Mouse (Mus musculus) heart, postnatal 0 days (tissue): ENCODE measurements around the gene Shoc2. TPM values are rescaled to one million over a fixed set of nuclear protein-coding genes. Genes with fewer than 3 reads are reported as not detected.

Experiments
- ATAC-seq: fragments of 200-750 bp; cut with Nextera tagmentation; 2 replicates; pipeline ENCODE4 v1.8.0; 2017; ENCODE audit warnings: low read depth, moderate number of reproducible peaks, moderate library complexity; ENCODE audit not compliant: insufficient read depth
- DNase-seq: peaks from one replicate; pipeline ENCODE4 v3.0.0-alpha.2; 2016; ENCODE audit warnings: low spot score
- H3K27ac ChIP-seq: fragments of 300-500 bp; sonication (generic); 2 replicates; pipeline ENCODE4 v1.5.1; 2014; ENCODE audit warnings: low read depth, mild to moderate bottlenecking
- H3K27me3 ChIP-seq: fragments of 300-500 bp; sonication (generic); 2 replicates; pipeline ENCODE4 v1.6.1; 2014; ENCODE audit warnings: low read length, mixed read lengths; ENCODE audit not compliant: control insufficient read depth, insufficient read depth
- H3K36me3 ChIP-seq: fragments of 300-500 bp; sonication (generic); replicated peaks from 2 replicates; pipeline ENCODE4 v1.6.1; 2014; ENCODE audit warnings: low read length, mixed read lengths; ENCODE audit not compliant: control insufficient read depth, insufficient read depth
- H3K4me1 ChIP-seq: fragments of 300-500 bp; sonication (generic); 2 replicates; pipeline ENCODE4 v1.6.1; 2014; ENCODE audit warnings: antibody characterized with exemption; ENCODE audit not compliant: control insufficient read depth, insufficient read depth
- H3K4me2 ChIP-seq: fragments of 300-500 bp; sonication (generic); 2 replicates; pipeline ENCODE4 v1.6.1; 2014; ENCODE audit warnings: low read depth, mild to moderate bottlenecking, low read length, moderate library complexity
- H3K4me3 ChIP-seq: fragments of 300-500 bp; sonication (generic); 2 replicates; pipeline ENCODE4 v1.5.1; 2014; ENCODE audit warnings: low read depth, low read length
- H3K9ac ChIP-seq: fragments of 300-500 bp; sonication (generic); replicated peaks from 2 replicates; pipeline ENCODE4 v1.6.1; 2014; ENCODE audit warnings: low read depth, low read length, mixed read lengths
- H3K9me3 ChIP-seq: fragments of 300-500 bp; sonication (generic); replicated peaks from 2 replicates; pipeline ENCODE4 v1.6.1; 2016; ENCODE audit warnings: low read length; ENCODE audit not compliant: control insufficient read depth
- CTCF ChIP-seq: IDR thresholded peaks from 2 replicates; pipeline ENCODE4 v1.5.1; 2016; ENCODE audit warnings: antibody characterized with exemption, control low read depth, low read depth
- EP300 ChIP-seq: IDR thresholded peaks from 2 replicates; pipeline ENCODE4 v1.6.1; 2016; ENCODE audit warnings: antibody characterized with exemption, low read depth
- WGBS: fragments of 180-500 bp; shearing (Covaris S2); extraction: QIAGEN DNeasy Blood & Tissue Kit; methylation state at CpG from one replicate; pipeline ENCODE4 v1.1.7; 2014; 5-methylcytosine and 5-hydroxymethylcytosine counted together
- polyA plus RNA-seq: library from polyadenylated mRNA; unstranded; fragments of >200 nt; fragmentation: Nextera tagmentation; extraction: Ambion mirVana; gene quantifications from 2 replicates; pipeline ENCODE4 v1.2.1, GENCODE M21; 2015
- total RNA-seq: library from RNA; depleted of rRNA; stranded (reverse); fragments of >200 nt; gene quantifications from 2 replicates; pipeline ENCODE4 v1.2.3, GENCODE M21; 2014; ENCODE audit warnings: low replicate concordance

The Shoc2 gene
- total and polyA plus RNA-seq, 2 experiments from 2014 or later, result 20.1 to 38.0 TPM

DNA sequence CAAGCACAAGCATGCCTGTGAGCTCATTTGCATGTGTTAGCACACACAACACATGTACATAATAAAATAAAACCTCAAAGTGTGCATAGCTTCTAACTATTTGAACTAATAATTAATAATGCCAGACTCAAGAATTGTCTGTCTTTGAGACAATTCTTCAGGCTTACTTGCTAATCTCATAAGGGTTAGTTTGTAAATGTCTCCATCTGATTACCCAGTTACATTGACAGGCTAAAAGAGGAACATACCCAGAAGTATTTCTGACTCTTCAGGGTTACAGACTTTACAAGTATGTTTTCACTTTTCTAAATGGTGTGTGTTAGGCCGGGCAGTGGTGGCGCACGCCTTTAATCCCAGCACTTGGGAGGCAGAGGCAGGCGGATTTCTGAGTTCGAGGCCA lies 71.4 kb downstream of the Shoc2 start:
- no peak for TF ChIP-seq EP300
- no peak overlapping the region for H3K4me2 ChIP-seq
- H3K27ac ChIP-seq, result no peak overlapping the region
- ATAC-seq, result no peak
- no peaks in the 10 kb centered on the region for H3K27me3 ChIP-seq
- H3K9me3 ChIP-seq, result no peaks in the 10 kb centered on the region
- no peak overlapping the region for H3K4me3 ChIP-seq
- no peak for DNase-seq
- no peaks in the 10 kb centered on the region for H3K4me1 ChIP-seq
- H3K36me3 ChIP-seq, result 0 out of 2 replicates have a peak, but pooled peaks cover 3% of the 10 kb centered on the region
- 93% methylated on average over 5 of the region's 5 CpGs for WGBS
- H3K9ac ChIP-seq, result no peak overlapping the region

DNA sequence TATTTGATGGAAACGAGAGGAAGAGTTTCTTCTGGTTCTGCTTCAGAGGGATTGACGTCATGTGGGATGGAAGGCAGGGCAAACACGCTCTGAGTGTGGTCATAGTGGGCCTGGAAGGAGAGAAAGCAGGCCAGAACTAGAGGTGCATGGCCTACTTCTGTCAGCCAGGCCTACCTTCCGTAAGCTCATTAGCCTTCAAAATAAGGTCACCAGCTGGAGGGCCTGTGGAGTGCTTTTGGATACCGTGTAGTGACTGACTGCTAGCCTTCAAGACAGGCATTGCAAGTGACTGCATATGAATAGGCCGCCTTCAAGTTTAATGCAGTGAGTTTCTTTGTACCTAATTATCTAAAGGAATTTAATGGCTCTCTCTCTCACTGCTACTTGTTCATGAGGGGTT lies 91.0 kb downstream of the Shoc2 start:
- DNase-seq, result no peak
- no peak for TF ChIP-seq EP300
- no peak for TF ChIP-seq CTCF
- no peak overlapping the region for H3K27ac ChIP-seq
- no peaks in the 10 kb centered on the region for H3K9me3 ChIP-seq
- H3K27me3 ChIP-seq, result no peaks in the 10 kb centered on the region
- WGBS, result 92% methylated on average over 6 of the region's 6 CpGs
- H3K4me1 ChIP-seq, result no peaks in the 10 kb centered on the region
- H3K9ac ChIP-seq, result no peak overlapping the region
- H3K4me2 ChIP-seq, result no peak overlapping the region
- ATAC-seq, result no peak
- no peak overlapping the region for H3K4me3 ChIP-seq
- H3K36me3 ChIP-seq, result peaks cover 18% of the 10 kb centered on the region

DNA sequence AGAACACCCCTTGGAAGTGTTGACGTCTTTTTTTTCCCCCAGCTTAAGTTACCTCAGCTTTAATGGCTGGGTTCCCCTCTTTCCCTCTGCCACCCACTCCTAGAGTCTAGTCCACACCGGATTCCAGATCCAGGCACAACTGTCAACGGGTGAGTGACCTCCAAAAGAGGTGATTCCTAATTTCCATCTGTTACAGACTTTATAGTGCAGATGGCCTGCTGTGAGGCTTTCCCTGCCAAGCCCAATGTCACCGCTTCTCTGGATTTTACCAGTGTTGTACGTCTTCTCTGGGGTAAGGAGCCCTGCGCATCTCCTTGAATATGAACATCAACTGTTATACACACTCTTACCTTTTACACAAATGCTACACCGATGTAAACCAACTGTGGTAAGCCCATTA lies 95.3 kb downstream of the Shoc2 start:
- TF ChIP-seq EP300 (no peak), CTCF (no peak)
- 76% methylated on average over 7 of the region's 7 CpGs for WGBS
- H3K27me3 ChIP-seq, result no peaks in the 10 kb centered on the region
- no peaks in the 10 kb centered on the region for H3K4me1 ChIP-seq
- no peak for DNase-seq
- ATAC-seq, result no peak
- no peak overlapping the region for H3K27ac ChIP-seq
- no peak overlapping the region for H3K4me2 ChIP-seq
- no peaks in the 10 kb centered on the region for H3K9me3 ChIP-seq
- peaks cover 13% of the 10 kb centered on the region; the same call in 1 of the 2 replicates for H3K36me3 ChIP-seq
- no peak overlapping the region for H3K4me3 ChIP-seq
- no peak overlapping the region for H3K9ac ChIP-seq

DNA sequence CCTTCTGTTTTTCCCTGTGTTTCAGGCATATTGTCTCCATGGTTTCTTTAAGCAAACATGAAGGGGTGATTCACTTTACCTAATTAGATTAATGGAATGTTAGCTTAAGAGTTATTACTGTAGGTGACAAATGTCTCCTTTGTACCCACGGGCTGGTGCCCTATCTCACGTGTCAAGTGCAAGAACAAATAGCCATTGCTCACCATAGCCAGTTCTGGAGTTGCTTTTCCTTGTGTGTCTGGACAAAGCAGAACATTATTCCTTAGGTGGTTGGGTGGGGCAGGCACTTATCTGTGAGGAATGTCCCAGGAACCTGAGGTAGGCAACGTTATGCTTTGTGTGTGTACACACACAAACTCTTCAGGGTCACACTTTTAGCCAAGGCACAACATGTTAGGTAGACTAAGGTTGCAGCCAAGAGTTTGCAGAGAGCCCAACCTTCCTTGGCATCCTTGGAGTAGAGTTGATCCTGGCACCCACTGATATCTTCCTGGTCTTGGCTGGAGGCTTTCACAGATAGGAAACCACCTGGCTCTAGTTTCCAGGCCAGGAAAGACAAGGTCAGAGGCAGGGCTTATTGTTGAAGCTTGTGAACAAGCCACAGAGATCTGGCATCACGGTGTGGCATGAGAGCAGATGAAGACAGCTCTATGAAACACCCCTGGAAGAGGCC lies 96.4 kb downstream of the Shoc2 start:
- Histone ChIP-seq H3K9me3 (no peaks in the 10 kb centered on the region), H3K4me3 (no peak overlapping the region), H3K4me2 (no peak overlapping the region), H3K27ac (no peak overlapping the region), H3K27me3 (peaks cover 10% of the 10 kb centered on the region), H3K9ac (no peak overlapping the region), H3K4me1 (peaks cover 9% of the 10 kb centered on the region; the same call in 1 of the 2 replicates), H3K36me3 (peaks cover 10% of the 10 kb centered on the region; the same call in 1 of the 2 replicates)
- no peak for ATAC-seq
- DNase-seq, result no peak
- TF ChIP-seq EP300, result no peak
- TF ChIP-seq CTCF, result no peak
- 39% methylated on average over 4 of the region's 4 CpGs for WGBS

DNA sequence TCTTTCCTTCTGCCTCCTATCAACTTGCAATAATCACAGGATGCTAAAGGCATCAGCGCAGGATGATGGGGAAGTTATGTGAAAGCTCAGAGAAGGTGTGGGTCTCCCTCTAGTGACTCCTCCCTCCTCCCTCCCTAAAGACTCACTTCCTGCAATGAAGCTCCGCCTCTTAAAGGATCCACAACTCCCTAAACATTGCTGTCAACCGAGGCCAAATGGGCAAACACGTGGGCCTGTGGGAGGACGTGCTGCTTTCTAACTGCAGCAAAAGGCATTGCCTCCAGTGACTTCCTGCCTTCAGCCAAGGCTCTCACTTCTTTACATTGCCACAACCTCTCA lies 96.9 kb downstream of the Shoc2 start:
- Histone ChIP-seq H3K4me1 (peaks cover 14% of the 10 kb centered on the region), H3K9me3 (no peaks in the 10 kb centered on the region), H3K9ac (no peak overlapping the region), H3K36me3 (peaks cover 7% of the 10 kb centered on the region; the same call in 1 of the 2 replicates), H3K4me3 (no peak overlapping the region), H3K27ac (no peak overlapping the region), H3K4me2 (no peak overlapping the region), H3K27me3 (peaks cover 15% of the 10 kb centered on the region)
- ATAC-seq (no peak), DNase-seq (no peak)
- no peak for TF ChIP-seq EP300
- WGBS, result 15% methylated on average over 5 of the region's 5 CpGs

DNA sequence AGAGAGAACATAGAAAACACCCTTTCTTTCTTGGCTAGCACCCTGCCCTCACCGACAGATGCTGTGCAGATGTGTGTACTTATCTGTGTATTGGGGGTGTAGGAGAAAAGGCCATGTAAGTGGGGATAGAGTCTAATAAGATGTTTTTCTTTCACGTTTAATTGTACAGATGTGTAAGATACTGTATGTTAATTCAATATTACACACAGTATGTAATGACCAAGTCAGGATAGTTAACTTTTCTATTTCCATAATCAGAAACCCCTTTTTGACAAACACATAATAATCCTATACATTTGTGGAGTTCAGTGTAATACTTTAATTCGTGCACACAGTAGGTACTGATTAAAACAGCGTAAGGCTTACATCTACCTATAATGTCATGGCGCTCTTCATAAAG lies 99.7 kb downstream of the Shoc2 start, which contains the start of gene Adra2a:
Adra2a (plus strand) TSS at position 301 of the 400 bp plus-strand sequence.
- no peak within 1 kb of the TSS for H3K27ac ChIP-seq
- H3K27me3 ChIP-seq, result peaks cover 43% of the 10 kb centered on the region
- WGBS, result 66% methylated on average over 5 of the region's 5 CpGs
- H3K4me3 ChIP-seq, result peak within 1 kb of the TSS; percentile 55
- TF ChIP-seq CTCF (no peak), EP300 (no peak)
- no peak for DNase-seq
- H3K4me2 ChIP-seq, result peak within 1 kb of the TSS; percentile 88
- peaks cover 27% of the 10 kb centered on the region for H3K4me1 ChIP-seq
- H3K9ac ChIP-seq, result no peak within 1 kb of the TSS
- H3K9me3 ChIP-seq, result no peaks in the 10 kb centered on the region
- no peaks in the 10 kb centered on the region for H3K36me3 ChIP-seq
- ATAC-seq, result no peak
